Mouse (Mus musculus) kidney, embryonic 16.5 days (tissue): ENCODE measurements at regions not wholly inside any gene's neighbourhood (a gene's known extent, or its start where the extent isn't known, plus 50 kb on each side); places are given as distances from the start of the nearest gene placed in this dataset.

ENCODE experiments used
- ATAC-seq: fragments of 200-750 bp; cut with Nextera tagmentation; 2 replicates; pipeline ENCODE4 v1.8.0; 2017; ENCODE audit warnings: moderate TSS enrichment; ENCODE audit not compliant: low FRiP score, low TSS enrichment
- H3K27ac ChIP-seq: fragments of 300-500 bp; sonication (generic); 2 replicates; pipeline ENCODE4 v1.5.1; 2014; ENCODE audit warnings: low read length
- H3K27me3 ChIP-seq: fragments of 300-500 bp; sonication (generic); 2 replicates; pipeline ENCODE4 v1.6.1; 2014; ENCODE audit warnings: low read length, control low read depth, mixed read lengths; ENCODE audit not compliant: insufficient read depth
- H3K36me3 ChIP-seq: fragments of 300-500 bp; sonication (generic); 2 replicates; pipeline ENCODE4 v1.6.1; 2014; ENCODE audit warnings: low read length, control low read depth, mixed read lengths; ENCODE audit not compliant: insufficient read depth
- H3K4me1 ChIP-seq: fragments of 300-500 bp; sonication (generic); 2 replicates; pipeline ENCODE4 v1.6.1; 2014; ENCODE audit warnings: low read length, control low read depth, mixed read lengths; ENCODE audit not compliant: insufficient read depth
- H3K4me2 ChIP-seq: fragments of 300-500 bp; sonication (generic); replicated peaks from 2 replicates; pipeline ENCODE4 v1.6.1; 2014; ENCODE audit warnings: low read depth, low read length
- H3K4me3 ChIP-seq: fragments of 300-500 bp; sonication (generic); 2 replicates; pipeline ENCODE4 v1.5.1; 2014; ENCODE audit warnings: mild to moderate bottlenecking, low read length
- H3K9ac ChIP-seq: fragments of 300-500 bp; sonication (generic); replicated peaks from 2 replicates; pipeline ENCODE4 v1.6.1; 2014; ENCODE audit warnings: low read length
- H3K9me3 ChIP-seq: fragments of 300-500 bp; sonication (generic); 2 replicates; pipeline ENCODE4 v1.6.1; 2016; ENCODE audit warnings: low read length, control low read depth
- WGBS: fragments of 180-500 bp; shearing (Covaris S2); extraction: QIAGEN DNeasy Blood & Tissue Kit; methylation state at CpG from one replicate; pipeline ENCODE4 v1.1.7; 2014; 5-methylcytosine and 5-hydroxymethylcytosine counted together

- WGBS, result 92% methylated on average over 3 of the region's 3 CpGs
- Histone ChIP-seq H3K27ac (no peak overlapping the region), H3K9ac (no peak overlapping the region), H3K36me3 (no peaks in the 10 kb centered on the region), H3K4me3 (no peak overlapping the region), H3K9me3 (no peaks in the 10 kb centered on the region), H3K4me1 (peaks cover 11% of the 10 kb centered on the region), H3K4me2 (no peak overlapping the region), H3K27me3 (no peaks in the 10 kb centered on the region)
- ATAC-seq, result no peak
These were observed 122.4 kb upstream of the Mpp6 start for GRCm38 (mm10) chr6:49987541-49988210.

- Histone ChIP-seq H3K36me3 (no peaks in the 10 kb centered on the region), H3K4me1 (peaks cover 11% of the 10 kb centered on the region), H3K27me3 (no peaks in the 10 kb centered on the region), H3K9me3 (no peaks in the 10 kb centered on the region), H3K4me2 (no peak overlapping the region), H3K27ac (no peak overlapping the region), H3K4me3 (no peak overlapping the region), H3K9ac (no peak overlapping the region)
- ATAC-seq, result no peak
- WGBS, result 75% methylated on average over 9 of the region's 9 CpGs
These were observed 120.2 kb upstream of the Mpp6 start for GRCm38 (mm10) chr6:49989585-49990521.

GRCm38 (mm10) chr6:49990522-49990858 is 119.6 kb upstream of the Mpp6 start:
- 44% methylated on average over 8 of the region's 8 CpGs for WGBS
- Histone ChIP-seq H3K36me3 (no peaks in the 10 kb centered on the region), H3K9ac (no peak overlapping the region), H3K9me3 (no peaks in the 10 kb centered on the region), H3K4me3 (no peak overlapping the region), H3K4me1 (peaks cover 5% of the 10 kb centered on the region; the same call in 1 of the 2 replicates), H3K4me2 (no peak overlapping the region), H3K27ac (no peak overlapping the region), H3K27me3 (no peaks in the 10 kb centered on the region)
- ATAC-seq, result no peak

- Histone ChIP-seq H3K4me3 (no peak overlapping the region), H3K9ac (no peak overlapping the region), H3K4me2 (no peak overlapping the region), H3K27me3 (no peaks in the 10 kb centered on the region), H3K36me3 (no peaks in the 10 kb centered on the region), H3K4me1 (no peaks in the 10 kb centered on the region), H3K9me3 (no peaks in the 10 kb centered on the region), H3K27ac (no peak overlapping the region)
- no peak for ATAC-seq
- WGBS, result 77% methylated on average over 11 of the region's 11 CpGs
These were observed 110.7 kb upstream of the Mpp6 start for GRCm38 (mm10) chr6:49999365-49999764.

GRCm38 (mm10) chr6:50008074-50008473 is 102.0 kb upstream of the Mpp6 start:
- no peak overlapping the region for H3K27ac ChIP-seq
- WGBS, result 67% methylated on average over 4 of the region's 4 CpGs
- no peaks in the 10 kb centered on the region for H3K27me3 ChIP-seq
- ATAC-seq, result no peak
- peaks cover 14% of the 10 kb centered on the region for H3K4me1 ChIP-seq
- no peak overlapping the region for H3K9ac ChIP-seq
- no peak overlapping the region for H3K4me2 ChIP-seq
- H3K9me3 ChIP-seq, result no peaks in the 10 kb centered on the region
- no peak overlapping the region for H3K4me3 ChIP-seq
- H3K36me3 ChIP-seq, result no peaks in the 10 kb centered on the region

GRCm38 (mm10) chr6:50008869-50009268 is 101.2 kb upstream of the Mpp6 start:
- Histone ChIP-seq H3K4me1 (peaks cover 14% of the 10 kb centered on the region), H3K27ac (peak overlapping the region; percentile 65; the same call in 1 of the 2 replicates), H3K9me3 (no peaks in the 10 kb centered on the region), H3K4me3 (no peak overlapping the region), H3K27me3 (no peaks in the 10 kb centered on the region), H3K4me2 (no peak overlapping the region), H3K36me3 (no peaks in the 10 kb centered on the region), H3K9ac (no peak overlapping the region)
- 22% methylated on average over 3 of the region's 3 CpGs for WGBS
- ATAC-seq, result no peak

GRCm38 (mm10) chr6:50009339-50009738 is 100.7 kb upstream of the Mpp6 start:
- H3K27ac ChIP-seq, result peak overlapping the region; percentile 65; the same call in 1 of the 2 replicates
- 49% methylated on average over 7 of the region's 7 CpGs for WGBS

GRCm38 (mm10) chr6:50009856-50010255 is 100.2 kb upstream of the Mpp6 start:
- Histone ChIP-seq H3K4me3 (no peak overlapping the region), H3K36me3 (no peaks in the 10 kb centered on the region), H3K4me2 (no peak overlapping the region), H3K4me1 (peaks cover 14% of the 10 kb centered on the region), H3K9ac (no peak overlapping the region), H3K27me3 (no peaks in the 10 kb centered on the region), H3K27ac (no peak overlapping the region), H3K9me3 (no peaks in the 10 kb centered on the region)
- ATAC-seq, result no peak
- 48% methylated on average over 5 of the region's 5 CpGs for WGBS

More at GRCm38 (mm10) chr6:50009339-50009738, 100.7 kb upstream of the Mpp6 start:
- H3K36me3 ChIP-seq, result no peaks in the 10 kb centered on the region
- H3K9me3 ChIP-seq, result no peaks in the 10 kb centered on the region
- no peaks in the 10 kb centered on the region for H3K27me3 ChIP-seq
- ATAC-seq, result no peak
- no peak overlapping the region for H3K9ac ChIP-seq
- H3K4me3 ChIP-seq, result no peak overlapping the region
- H3K4me1 ChIP-seq, result peaks cover 14% of the 10 kb centered on the region
- no peak overlapping the region for H3K4me2 ChIP-seq

- H3K9me3 ChIP-seq, result no peaks in the 10 kb centered on the region
- WGBS, result 82% methylated on average over 12 of the region's 12 CpGs
- no peak overlapping the region for H3K4me3 ChIP-seq
- no peak for ATAC-seq
- H3K27me3 ChIP-seq, result no peaks in the 10 kb centered on the region
- no peak overlapping the region for H3K9ac ChIP-seq
- H3K27ac ChIP-seq, result no peak overlapping the region
- no peaks in the 10 kb centered on the region for H3K36me3 ChIP-seq
- peaks cover 14% of the 10 kb centered on the region for H3K4me1 ChIP-seq
- no peak overlapping the region for H3K4me2 ChIP-seq
These were observed 99.0 kb upstream of the Mpp6 start for GRCm38 (mm10) chr6:50011071-50011470.
